Mouse (Mus musculus) monocyte, adult 5-6 weeks (primary cell): ENCODE measurements around the gene Gm973. TPM values are rescaled to one million over a fixed set of nuclear protein-coding genes. Genes with fewer than 3 reads are reported as not detected.
A peak's percentile ranks its signal among the peaks of the same experiment; 100 is the strongest.

Experiments
- ATAC-seq: fragments of 153-309, 156-312 bp; replicated peaks from 2 replicates; pipeline ENCODE4 v1.8.0; 2017; ENCODE audit warnings: mild to moderate bottlenecking; ENCODE audit not compliant: low TSS enrichment, insufficient number of reproducible peaks, severe bottlenecking, poor library complexity, low FRiP score
- total RNA-seq: library from RNA; stranded (forward); fragments of 200-1000, 200-491, 200-594 nt; gene quantifications from 3 replicates; pipeline ENCODE4 v1.2.3, GENCODE M21; 2017

Gene Gm973
- total RNA-seq, 1 experiment from 2014 or later = 2.4 TPM

- no peak for ATAC-seq
These were observed 55.4 kb downstream of the Gm973 start for GRCm38 (mm10) chr1:59571502-59571901.

GRCm38 (mm10) chr1:59573843-59574242 lies 57.8 kb downstream of the Gm973 start:
- ATAC-seq = no peak

- no peak for ATAC-seq
These were observed 58.5 kb downstream of the Gm973 start for GRCm38 (mm10) chr1:59574262-59575187.

GRCm38 (mm10) chr1:59578770-59579169 lies 62.7 kb downstream of the Gm973 start:
- no peak for ATAC-seq

GRCm38 (mm10) chr1:59579327-59579726 lies 63.3 kb downstream of the Gm973 start:
- ATAC-seq = no peak

GRCm38 (mm10) chr1:59580131-59580751 lies 64.2 kb downstream of the Gm973 start:
- no peak for ATAC-seq

GRCm38 (mm10) chr1:59580880-59581279 lies 64.8 kb downstream of the Gm973 start:
- no peak for ATAC-seq

- ATAC-seq = peak; percentile 74; the same call in 1 of the 2 replicates
These were observed 68.8 kb downstream of the Gm973 start for GRCm38 (mm10) chr1:59584656-59585410.

- ATAC-seq = no peak
These were observed 73.2 kb downstream of the Gm973 start for GRCm38 (mm10) chr1:59589271-59589670.

GRCm38 (mm10) chr1:59592359-59592758 lies 76.3 kb downstream of the Gm973 start:
- no peak for ATAC-seq

- peak; percentile 67 for ATAC-seq
These were observed 76.8 kb downstream of the Gm973 start for GRCm38 (mm10) chr1:59592876-59593275.

GRCm38 (mm10) chr1:59593622-59594035 lies 77.6 kb downstream of the Gm973 start:
- peak; percentile 67 for ATAC-seq

- no peak for ATAC-seq
These were observed 78.7 kb downstream of the Gm973 start for GRCm38 (mm10) chr1:59594586-59595266.

GRCm38 (mm10) chr1:59595609-59596008 lies 79.5 kb downstream of the Gm973 start:
- no peak for ATAC-seq

GRCm38 (mm10) chr1:59602531-59603416 lies 86.7 kb downstream of the Gm973 start:
- ATAC-seq = no peak

- ATAC-seq = no peak
These were observed 87.3 kb downstream of the Gm973 start for GRCm38 (mm10) chr1:59603417-59603712.

GRCm38 (mm10) chr1:59603893-59604292 lies 87.8 kb downstream of the Gm973 start:
- no peak for ATAC-seq

GRCm38 (mm10) chr1:59606479-59606878 lies 90.4 kb downstream of the Gm973 start:
- ATAC-seq = no peak
